Mouse (Mus musculus) gastrocnemius, postnatal 4 days (tissue): ENCODE data around the gene Adad2. TPM values are rescaled to one million over a fixed set of nuclear protein-coding genes. Genes with fewer than 3 reads are reported as not detected.

Experiments used
- DNase-seq, 2 experiments: peaks; one replicate each; pipeline ENCODE4 v3.0.0; 2021 to 2022; ENCODE audit warnings: low spot score in 2 of 2, mixed read lengths in 2 of 2
- total RNA-seq, 2 experiments: library from RNA; stranded (reverse); gene quantifications; 2 replicates each; pipeline ENCODE4 v1.2.3; 2021

The Adad2 gene
- total RNA-seq, 2 experiments from 2014 or later: not detected

- no peak for DNase-seq
Measured at GRCm38 (mm10) chr8:119616358-119616757, 3.8 kb downstream of the Adad2 start.

- DNase-seq: no peak
Measured at GRCm38 (mm10) chr8:119616811-119617210, 4.3 kb downstream of the Adad2 start.

- no peak for DNase-seq
Measured at GRCm38 (mm10) chr8:119617586-119617985, 5.0 kb downstream of the Adad2 start.

DNA sequence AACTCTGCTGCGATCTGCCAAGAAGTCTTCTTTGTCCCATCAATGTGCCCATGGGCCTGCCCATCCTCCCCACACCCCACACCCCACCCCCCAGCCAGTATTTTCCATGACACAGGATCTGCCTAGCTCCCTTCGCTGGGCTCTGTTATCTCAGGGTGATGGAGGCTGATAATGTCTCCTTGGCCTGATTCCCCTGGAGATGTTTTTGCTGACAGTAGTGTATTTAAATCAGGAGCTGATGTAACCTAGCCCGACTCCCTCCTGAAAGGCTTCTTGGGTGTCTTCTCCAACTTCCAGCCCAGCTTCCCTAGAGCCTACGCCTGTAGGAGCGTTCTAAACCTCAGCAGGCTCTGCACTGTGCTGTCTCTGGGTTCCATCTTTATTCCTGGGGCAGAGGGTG is 6.3 kb downstream of the Adad2 start:
- no peak for DNase-seq

- no peak for DNase-seq
Measured at GRCm38 (mm10) chr8:119620116-119620840, 7.7 kb downstream of the Adad2 start.

GRCm38 (mm10) chr8:119620848-119621465 is 8.4 kb downstream of the Adad2 start:
- DNase-seq: no peak

DNA sequence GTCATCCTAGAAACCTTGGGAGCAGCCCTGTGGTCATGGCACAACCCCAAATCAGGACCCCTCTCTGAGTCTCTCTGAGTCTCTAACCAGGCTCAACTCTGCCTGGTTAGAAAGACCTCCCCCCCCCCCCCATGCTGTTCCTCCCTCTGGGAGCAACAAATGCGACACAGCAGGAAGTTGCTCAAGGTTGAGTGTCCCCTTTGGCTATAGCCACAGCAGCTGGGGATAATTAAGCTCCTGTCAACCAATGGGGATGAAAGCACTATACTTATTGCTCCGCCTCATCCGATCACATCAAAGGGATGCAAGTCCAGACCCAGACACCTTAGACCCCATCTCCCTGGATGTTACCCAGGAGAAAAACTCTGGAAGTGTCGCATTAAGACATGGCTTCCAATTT is 10.0 kb downstream of the Adad2 start:
- DNase-seq: no peak

- no peak for DNase-seq
Measured at GRCm38 (mm10) chr8:119623061-119623460, 10.5 kb downstream of the Adad2 start.

DNA sequence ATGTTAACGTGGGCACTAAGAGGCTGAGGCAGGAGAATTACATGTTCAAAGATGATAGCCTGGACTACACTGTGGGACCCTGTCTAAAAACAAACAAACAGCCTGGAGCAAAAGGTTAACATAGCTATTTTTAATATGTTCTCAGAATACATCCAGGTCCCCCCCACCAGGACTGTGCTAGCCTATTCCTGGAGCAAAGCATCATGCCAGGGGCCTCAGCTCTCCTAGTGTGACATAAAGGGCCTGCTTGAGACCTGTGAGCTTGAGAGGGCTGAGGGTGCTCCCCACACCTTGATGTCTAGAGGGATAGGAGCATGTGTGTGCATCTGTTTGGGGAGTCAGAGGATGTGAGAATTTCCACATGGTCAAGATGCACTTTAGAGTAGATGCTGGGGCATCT is 11.2 kb downstream of the Adad2 start:
- DNase-seq: no peak

GRCm38 (mm10) chr8:119624916-119625315 is 12.4 kb downstream of the Adad2 start:
- no peak for DNase-seq

- no peak for DNase-seq
Measured at GRCm38 (mm10) chr8:119625788-119626187, 13.2 kb downstream of the Adad2 start.

DNA sequence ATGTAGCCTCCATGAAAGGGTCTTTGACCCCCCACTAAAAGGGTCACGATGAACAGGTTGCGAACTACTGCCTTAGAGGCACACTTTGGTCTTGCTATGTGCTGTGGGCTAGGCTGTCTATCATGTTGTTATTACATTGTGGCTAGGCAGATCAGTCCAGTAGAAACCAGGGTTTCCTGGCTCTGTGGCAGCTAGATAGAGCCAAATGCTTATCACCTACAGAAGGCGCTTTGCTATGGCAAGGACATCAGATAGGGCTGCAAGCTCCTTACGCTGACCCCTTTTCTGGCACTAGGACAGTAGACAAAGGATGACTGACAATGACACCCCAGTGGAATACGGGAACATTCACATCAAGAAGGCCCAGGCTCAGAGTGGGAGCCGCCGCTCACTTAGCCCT is 14.7 kb downstream of the Adad2 start:
- DNase-seq: no peak

DNA sequence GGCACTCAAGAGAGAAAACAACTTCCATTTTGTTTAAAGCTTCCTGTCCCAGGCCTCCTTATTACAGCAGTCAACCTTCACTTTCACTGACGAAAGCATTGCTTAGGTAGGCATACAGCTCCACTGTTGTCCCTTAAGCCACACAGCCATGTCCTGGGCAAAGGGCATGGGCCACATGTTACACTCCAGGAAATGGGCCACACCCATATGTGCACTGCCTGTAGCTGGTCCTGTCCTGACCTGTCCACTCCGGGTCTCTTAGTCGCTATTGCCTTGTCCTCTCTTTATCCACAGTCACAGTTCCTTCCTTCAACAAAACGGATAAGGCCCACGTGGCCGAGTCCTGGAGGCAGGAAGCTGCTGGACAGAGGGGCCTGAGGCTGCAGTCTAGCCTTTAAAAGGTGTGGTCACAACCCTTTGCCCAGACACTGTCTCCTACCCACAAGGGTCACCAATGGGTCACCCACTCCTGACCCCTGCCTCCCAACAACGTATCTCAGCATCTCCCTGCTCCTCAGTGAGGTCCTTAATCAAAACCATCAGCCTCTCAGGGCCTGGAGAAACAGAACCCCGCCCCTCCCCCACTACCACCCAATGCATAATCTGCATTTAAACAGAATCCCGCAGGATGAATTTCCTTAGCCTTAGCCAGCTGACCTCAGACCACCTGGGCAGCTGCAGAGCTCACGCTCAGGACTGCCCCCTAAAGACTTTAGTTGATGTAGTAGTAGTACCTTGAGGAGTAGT is 15.2 kb downstream of the Adad2 start:
- DNase-seq: no peak

DNA sequence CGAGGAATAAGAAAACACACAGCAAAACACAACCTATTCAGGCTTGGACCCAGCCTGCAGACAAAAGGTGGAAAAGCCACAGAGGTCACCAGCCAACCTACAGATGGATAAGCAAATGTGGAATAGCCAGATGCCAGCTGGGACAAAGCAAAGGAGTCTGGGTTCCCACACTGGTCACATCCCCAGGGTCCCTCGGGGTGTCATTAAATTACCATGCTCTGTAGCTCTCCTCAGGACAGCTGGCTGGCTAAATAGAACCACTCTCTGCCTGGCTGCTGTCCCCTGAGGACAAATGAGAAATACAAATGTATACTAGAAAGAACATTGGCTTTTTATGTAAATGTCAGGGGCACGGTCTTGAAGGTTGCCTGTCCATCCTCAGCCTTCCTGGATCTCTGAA is 18.3 kb downstream of the Adad2 start:
- no peak for DNase-seq

- DNase-seq: no peak
Measured at GRCm38 (mm10) chr8:119632246-119632645, 19.7 kb downstream of the Adad2 start.

DNA sequence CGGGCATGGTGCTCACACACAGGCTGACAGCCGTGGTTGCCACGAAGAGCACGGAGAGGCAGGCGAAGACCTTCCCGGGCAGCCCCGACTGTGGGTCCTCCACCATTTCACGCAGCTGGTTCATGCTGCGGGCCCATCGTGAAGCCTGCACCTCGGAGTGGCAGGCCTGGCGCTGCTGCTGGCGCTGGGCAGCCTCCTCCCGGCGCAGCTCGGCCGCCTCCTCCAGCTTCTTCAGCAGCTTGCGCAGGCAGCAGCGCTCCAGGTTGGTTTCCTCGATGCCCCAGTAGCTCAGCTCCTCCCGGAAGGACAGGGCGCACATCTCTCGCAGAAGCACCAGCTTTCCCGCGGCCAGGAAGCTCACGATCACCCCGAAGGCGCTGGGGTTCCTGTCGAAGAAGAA is 20.4 kb downstream of the Adad2 start:
- DNase-seq: no peak

GRCm38 (mm10) chr8:119634616-119635336 is 22.2 kb downstream of the Adad2 start:
- DNase-seq: no peak

DNA sequence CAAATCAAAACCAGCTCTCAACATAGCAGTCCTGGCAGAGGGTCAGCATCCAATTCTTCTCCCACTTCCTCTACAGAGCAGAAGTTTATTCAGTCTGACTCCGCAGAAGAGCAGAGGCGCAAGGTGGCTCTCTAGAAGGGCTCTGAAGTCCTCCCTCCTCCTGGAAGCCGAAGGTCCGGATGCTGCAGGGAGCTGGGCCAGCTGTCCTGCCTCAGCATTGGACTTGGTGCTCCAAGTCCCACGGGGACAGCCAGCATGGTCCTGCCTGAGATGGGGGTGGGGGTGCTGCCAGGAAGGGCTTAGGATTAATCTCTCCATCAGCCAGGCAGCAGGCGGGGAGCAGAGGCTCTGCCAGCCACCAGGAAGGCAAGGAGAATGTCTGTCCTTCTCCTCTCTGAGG is 22.8 kb downstream of the Adad2 start, which contains the start of gene Kcng4:
Gene Kcng4 (minus strand): TSS at position 303 of the 400 bp plus-strand sequence.
- DNase-seq: peak in 1 of 2 experiments; percentile 33

- no peak for DNase-seq
Measured at GRCm38 (mm10) chr8:119635958-119636357, 23.4 kb downstream of the Adad2 start.

DNA sequence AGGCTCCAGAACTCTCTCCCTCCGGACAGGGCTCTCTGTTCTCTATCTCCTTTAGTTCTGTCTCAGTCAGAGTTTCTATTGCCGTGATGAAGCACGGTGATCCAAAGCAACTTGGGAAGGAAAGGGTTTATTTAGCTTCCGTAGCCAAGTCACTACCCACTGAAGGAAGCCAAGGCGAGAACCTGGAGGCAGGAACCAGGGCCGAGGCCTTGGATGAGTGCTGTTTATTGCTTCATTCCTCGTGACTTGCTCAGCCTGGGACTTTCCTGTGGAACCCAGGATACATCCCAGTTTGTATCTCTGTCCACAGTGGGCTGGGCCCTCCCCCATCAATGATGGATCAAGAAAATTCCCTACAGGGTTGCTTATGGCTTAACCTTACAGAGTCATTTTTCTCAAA is 24.2 kb downstream of the Adad2 start:
- DNase-seq: no peak

DNA sequence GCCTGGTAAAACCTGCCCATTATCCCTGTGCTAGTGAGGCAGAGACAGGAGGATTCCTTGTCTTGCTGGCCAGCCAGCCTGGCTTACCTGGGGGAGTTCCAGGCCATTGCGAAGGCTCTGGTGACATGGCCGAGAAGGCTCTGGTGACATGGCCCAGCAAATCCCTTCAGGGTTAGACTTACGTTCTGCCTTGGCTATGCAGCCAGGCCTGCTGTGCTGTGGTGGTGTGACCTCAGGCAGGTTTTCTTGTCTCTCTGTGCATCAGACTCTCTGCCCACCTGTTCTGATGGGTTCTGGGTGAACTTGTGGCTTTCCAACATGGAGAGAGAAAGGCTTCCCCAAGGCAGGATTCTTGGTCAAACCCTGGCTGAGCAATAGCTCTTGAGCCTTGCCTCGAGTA is 24.8 kb downstream of the Adad2 start:
- DNase-seq: no peak

DNA sequence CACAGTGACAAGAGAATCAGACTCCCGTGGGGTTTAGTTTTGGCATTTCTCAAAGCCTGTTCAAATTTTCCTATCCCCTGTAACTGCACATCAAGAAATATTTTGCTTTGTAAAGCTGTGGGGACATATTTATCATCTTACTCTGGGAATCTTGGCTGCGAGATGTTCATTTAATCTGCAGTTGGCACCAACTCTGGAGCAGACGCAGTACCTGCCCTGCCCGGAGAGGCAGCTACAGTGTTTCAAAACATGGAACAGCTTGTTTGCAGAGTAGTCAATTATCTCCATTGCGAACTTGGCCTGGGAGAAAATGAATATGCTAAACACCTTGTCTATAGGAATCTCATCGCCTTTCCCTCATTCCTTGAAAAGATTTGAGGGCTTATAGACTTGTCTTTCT is 25.7 kb downstream of the Adad2 start:
- DNase-seq: no peak
